Mouse (Mus musculus): ENCODE data around the gene Sema4c. TPM values are rescaled to one million over a fixed set of nuclear protein-coding genes. Genes with fewer than 3 reads are reported as not detected.

Gene Sema4c
- polyA plus RNA-seq, 1 experiment = 0.01 TPM

DNA sequence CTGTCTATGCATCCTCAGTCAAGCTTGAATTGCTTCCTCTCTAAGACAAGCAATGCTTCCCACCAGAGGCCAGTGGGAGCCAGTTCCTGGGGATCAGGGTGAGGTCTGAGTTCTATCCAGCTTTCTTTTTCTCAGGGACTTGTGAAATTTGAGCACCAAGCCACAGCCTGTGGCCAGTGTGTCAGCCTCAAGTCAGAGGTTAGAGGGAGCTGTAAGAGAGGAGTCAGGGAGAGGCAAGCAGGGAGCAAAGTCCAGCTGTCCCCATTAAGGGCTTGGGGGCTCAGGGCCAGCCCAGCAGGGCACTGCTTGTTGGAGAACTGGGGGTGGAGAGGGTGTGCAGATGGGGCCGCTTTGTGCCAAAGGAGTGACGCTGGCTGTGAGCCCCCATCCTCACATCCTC is 5.0 kb upstream of the Sema4c start:
- Histone ChIP-seq H3K9me3 (ENCODE audit: control insufficient read depth, low read length) (no peaks in the 10 kb centered on the region), H3K4me3 (replicated peaks) (no peak overlapping the region), H3K36me3 (ENCODE audit: control insufficient read depth) (no peaks in the 10 kb centered on the region), H3K27me3 (ENCODE audit: control insufficient read depth) (peaks cover 44% of the 10 kb centered on the region), H3K4me1 (ENCODE audit: control insufficient read depth) (peaks cover 7% of the 10 kb centered on the region)
- TF ChIP-seq TAL1 (IDR thresholded peaks at IDR 0.05; ENCODE audit: low read length) (no peak), GATA1 (IDR thresholded peaks at IDR 0.05; ENCODE audit: low read length) (no peak)

DNA sequence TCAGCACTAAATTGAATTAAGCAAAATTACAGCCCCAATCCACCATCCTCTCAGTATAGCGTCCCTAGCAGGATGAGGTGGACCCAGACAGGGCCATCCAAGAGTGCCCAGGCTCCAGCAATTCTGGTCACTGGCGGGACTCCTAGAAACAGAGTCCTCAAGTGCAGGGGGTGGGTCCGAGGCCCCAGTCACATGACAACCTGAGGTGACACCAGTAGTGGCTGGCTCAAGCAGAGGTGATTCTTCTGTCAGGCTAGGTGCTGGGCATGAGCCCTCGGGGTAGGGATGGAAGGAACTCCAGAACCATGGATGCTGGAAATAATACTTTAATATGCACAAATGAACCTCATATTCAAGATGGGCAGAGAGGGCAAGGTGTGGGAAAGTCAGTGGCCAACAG is 4.2 kb upstream of the Sema4c start:
- Histone ChIP-seq H3K36me3 (ENCODE audit: control insufficient read depth) (no peaks in the 10 kb centered on the region), H3K9me3 (ENCODE audit: control insufficient read depth, low read length) (no peaks in the 10 kb centered on the region), H3K27me3 (ENCODE audit: control insufficient read depth) (peaks cover 53% of the 10 kb centered on the region), H3K4me3 (replicated peaks) (no peak overlapping the region), H3K4me1 (ENCODE audit: control insufficient read depth) (peaks cover 14% of the 10 kb centered on the region)
- TF ChIP-seq GATA1 (IDR thresholded peaks at IDR 0.05; ENCODE audit: low read length) = no peak
- TF ChIP-seq TAL1 (IDR thresholded peaks at IDR 0.05; ENCODE audit: low read length) = no peak

DNA sequence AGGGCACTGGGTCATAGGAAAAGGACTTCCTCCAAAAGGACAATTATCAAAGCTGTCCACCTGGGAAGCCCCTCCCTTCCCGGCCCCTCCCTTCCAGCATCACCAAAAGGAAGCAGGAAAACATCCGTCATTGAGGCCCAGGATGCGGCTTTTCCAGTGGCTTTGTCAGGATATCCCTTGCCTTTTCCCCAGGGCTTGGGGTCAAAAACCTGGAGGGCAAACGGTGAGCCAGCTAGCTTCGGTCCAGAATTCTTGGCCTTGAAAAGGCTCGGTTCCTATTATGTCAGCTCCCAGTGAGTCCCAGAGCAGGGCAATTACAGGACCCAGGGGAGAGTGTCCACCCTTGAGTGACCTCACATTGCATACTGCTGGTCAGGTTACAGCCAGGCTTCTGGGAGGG is 2.8 kb upstream of the Sema4c start:
- Histone ChIP-seq H3K36me3 (ENCODE audit: control insufficient read depth) (no peaks in the 10 kb centered on the region), H3K9me3 (ENCODE audit: control insufficient read depth, low read length) (no peaks in the 10 kb centered on the region; the same call in 1 of the 2 replicates), H3K4me3 (replicated peaks) (no peak overlapping the region), H3K4me1 (ENCODE audit: control insufficient read depth) (peaks cover 22% of the 10 kb centered on the region), H3K27me3 (ENCODE audit: control insufficient read depth) (peaks cover 67% of the 10 kb centered on the region)
- TF ChIP-seq TAL1 (IDR thresholded peaks at IDR 0.05; ENCODE audit: low read length) (no peak), GATA1 (IDR thresholded peaks at IDR 0.05; ENCODE audit: low read length) (no peak)

DNA sequence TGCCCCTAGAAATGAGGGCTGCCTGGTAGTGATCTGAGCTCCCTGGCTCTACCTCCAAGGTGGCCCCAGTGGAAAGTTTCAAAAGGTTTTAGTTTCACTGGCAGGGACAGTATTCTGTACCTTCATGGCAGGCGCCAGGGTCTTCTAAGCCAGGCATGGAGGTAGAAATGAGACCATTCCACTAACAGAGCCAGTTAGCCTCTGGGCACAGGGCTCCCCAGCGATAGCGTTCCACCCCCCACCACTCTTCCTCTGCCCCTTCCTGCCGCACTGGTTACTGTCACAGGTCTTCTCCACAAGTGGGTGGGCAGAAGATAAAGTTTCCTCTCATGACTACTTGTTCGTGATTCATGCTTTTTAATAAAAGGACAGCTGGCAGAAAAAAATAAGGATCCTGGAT is 1.7 kb upstream of the Sema4c start:
- Histone ChIP-seq H3K4me3 (replicated peaks) (no peak overlapping the region), H3K36me3 (ENCODE audit: control insufficient read depth) (no peaks in the 10 kb centered on the region; the same call in 1 of the 2 replicates), H3K9me3 (ENCODE audit: control insufficient read depth, low read length) (no peaks in the 10 kb centered on the region; the same call in 1 of the 2 replicates), H3K27me3 (ENCODE audit: control insufficient read depth) (peaks cover 78% of the 10 kb centered on the region), H3K4me1 (ENCODE audit: control insufficient read depth) (peaks cover 22% of the 10 kb centered on the region)
- no peak for TF ChIP-seq TAL1 (IDR thresholded peaks at IDR 0.05; ENCODE audit: low read length)
- TF ChIP-seq GATA1 (IDR thresholded peaks at IDR 0.05; ENCODE audit: low read length) = no peak

DNA sequence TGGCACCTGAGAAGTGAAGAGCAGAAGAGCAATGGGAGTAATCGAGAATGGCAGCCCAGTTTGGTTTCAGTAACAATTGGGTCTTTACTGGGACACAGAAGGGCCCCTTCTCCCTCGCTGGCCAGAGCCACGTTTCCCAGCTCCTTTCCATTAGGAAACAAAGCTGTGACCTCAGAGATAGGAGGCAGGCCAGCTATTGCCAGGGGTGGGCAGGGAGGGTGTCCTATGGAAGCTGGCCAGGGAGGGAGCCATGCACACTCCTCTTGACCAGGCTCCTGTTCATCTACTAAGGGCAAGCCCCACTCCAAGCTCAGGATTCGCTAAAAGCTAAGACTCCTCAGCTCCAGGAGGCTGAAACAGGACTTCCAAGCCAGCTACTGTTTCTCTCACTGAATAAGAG is 1.1 kb upstream of the Sema4c start:
- TF ChIP-seq GATA1 (IDR thresholded peaks at IDR 0.05; ENCODE audit: low read length) (no peak), TAL1 (IDR thresholded peaks at IDR 0.05; ENCODE audit: low read length) (no peak)
- peaks cover 22% of the 10 kb centered on the region for H3K4me1 ChIP-seq (ENCODE audit: control insufficient read depth)
- H3K27me3 ChIP-seq (ENCODE audit: control insufficient read depth) = peaks cover 83% of the 10 kb centered on the region

DNA sequence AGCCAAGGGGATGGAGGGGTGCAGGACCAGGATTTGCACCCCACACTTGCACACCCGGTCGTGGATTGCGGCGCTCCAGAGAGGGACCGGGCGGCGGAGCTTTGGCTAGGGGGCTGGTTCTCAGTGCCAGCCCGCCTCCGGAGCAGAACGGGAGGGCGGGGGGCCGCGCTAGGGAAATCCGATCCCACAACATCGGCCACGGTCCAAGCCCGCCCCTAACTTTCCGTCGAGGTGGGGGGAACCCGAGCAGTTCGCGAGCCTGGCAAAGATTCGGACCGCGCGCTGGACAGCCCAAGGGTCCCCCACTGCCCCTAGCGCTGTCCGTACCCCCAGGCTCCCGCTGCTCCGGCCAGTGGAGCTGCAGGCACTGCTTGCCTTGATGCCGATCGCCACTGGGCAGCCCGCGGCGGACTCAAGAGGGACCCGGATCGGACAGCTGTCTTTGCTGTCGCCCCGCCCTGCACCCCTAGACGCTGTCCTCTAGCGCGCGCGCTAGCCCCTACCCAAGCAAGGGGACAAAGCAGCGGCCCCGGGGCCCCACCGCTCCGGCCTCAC is 615 bp downstream of the Sema4c start:
- H3K4me3 ChIP-seq (replicated peaks) = peak overlapping the region; percentile 55
- H3K36me3 ChIP-seq (ENCODE audit: control insufficient read depth) = peaks cover 3% of the 10 kb centered on the region; the same call in 1 of the 2 replicates
- H3K27me3 ChIP-seq (ENCODE audit: control insufficient read depth) = peaks cover 90% of the 10 kb centered on the region
- peaks cover 15% of the 10 kb centered on the region for H3K4me1 ChIP-seq (ENCODE audit: control insufficient read depth)
- TF ChIP-seq TAL1 (IDR thresholded peaks at IDR 0.05; ENCODE audit: low read length) (no peak), GATA1 (IDR thresholded peaks at IDR 0.05; ENCODE audit: low read length) (no peak)
- no peaks in the 10 kb centered on the region; the same call in 1 of the 2 replicates for H3K9me3 ChIP-seq (ENCODE audit: control insufficient read depth, low read length)

More for the DNA sequence above, 1.1 kb upstream of the Sema4c start:
- Histone ChIP-seq H3K9me3 (ENCODE audit: control insufficient read depth, low read length) (no peaks in the 10 kb centered on the region; the same call in 1 of the 2 replicates), H3K4me3 (replicated peaks) (no peak overlapping the region), H3K36me3 (ENCODE audit: control insufficient read depth) (no peaks in the 10 kb centered on the region; the same call in 1 of the 2 replicates)

DNA sequence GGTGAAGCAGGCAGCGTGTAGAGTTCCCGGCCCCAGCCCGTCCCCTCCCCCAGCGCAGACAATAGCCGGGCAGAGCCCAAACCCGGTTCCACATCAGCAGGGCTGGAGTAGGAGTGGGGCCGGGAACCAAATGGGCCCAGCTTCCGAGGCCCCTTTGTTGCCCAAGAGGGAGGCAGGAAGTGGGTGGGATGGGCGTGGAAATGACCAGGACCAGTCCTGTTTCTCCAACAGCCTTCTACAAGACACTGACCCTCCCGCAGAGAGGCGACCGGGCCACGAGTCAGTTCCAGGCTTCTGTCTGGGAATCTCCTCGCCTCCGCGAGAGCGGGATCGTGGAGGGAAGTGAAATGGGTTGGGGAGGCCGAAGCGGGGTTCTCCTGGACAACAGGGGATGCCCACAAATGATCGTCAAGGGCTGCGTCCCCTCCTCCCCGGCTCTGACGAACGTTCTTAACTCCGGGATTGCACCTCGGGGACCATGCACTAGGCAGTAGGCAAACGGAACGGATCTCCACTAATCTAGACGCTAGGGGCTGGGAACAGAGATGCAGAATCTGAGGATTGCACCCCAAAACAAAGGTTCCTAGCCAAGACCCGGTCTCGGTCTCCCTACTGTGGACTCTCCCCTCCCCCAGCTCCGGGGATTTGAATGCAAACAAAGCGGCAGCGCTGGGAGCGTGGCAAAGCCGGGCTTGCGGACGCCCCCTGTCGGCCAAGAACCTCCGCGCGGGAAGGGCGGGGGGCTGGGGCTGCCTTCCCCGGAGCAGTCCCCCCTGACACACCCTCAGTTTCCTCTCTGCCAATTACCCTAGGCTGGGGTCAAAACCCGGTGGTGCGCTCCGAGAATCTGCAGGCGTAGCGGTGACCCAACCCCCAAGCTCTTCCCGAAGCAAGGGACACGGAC is 1.3 kb downstream of the Sema4c start:
- H3K4me3 ChIP-seq (replicated peaks) = peak overlapping the region; percentile 55

DNA sequence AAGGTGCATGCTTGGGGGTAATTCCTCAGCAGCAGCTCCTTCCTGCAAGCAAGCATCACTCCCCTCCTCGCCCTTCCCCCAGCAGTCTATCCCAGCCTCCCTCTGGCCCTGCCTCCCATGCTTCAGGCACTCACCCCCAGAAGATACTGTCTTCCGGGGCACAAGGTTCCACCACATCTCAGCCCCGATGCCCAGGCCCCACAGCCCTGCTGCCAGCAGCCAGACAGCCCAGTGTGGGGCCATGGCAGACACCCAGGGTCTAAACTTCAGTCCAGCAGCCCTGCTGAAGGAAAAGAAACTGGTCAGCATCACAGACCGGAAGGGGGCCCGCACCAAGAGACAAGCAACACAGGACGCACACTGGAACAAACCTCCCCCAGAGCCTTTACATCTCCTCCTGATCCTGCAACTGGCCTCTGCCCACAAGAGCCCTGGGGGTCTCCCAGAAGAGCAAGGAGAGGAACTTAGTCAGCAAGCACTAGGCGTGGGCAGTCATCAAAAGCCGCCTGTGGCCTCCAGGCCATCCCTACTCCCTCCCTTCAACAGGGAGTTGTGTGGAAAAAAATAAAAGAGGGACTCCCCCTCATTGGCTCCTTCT is 2.3 kb downstream of the Sema4c start:
- H3K4me3 ChIP-seq (replicated peaks) = peak overlapping the region; percentile 26
- TF ChIP-seq GATA1 (IDR thresholded peaks at IDR 0.05; ENCODE audit: low read length) = no peak
- no peak for TF ChIP-seq TAL1 (IDR thresholded peaks at IDR 0.05; ENCODE audit: low read length)
- H3K27me3 ChIP-seq (ENCODE audit: control insufficient read depth) = peaks cover 80% of the 10 kb centered on the region
- peaks cover 8% of the 10 kb centered on the region; the same call in 1 of the 2 replicates for H3K36me3 ChIP-seq (ENCODE audit: control insufficient read depth)
- H3K9me3 ChIP-seq (ENCODE audit: control insufficient read depth, low read length) = no peaks in the 10 kb centered on the region; the same call in 1 of the 2 replicates
- H3K4me1 ChIP-seq (ENCODE audit: control insufficient read depth) = peaks cover 15% of the 10 kb centered on the region

More for the DNA sequence above, 1.3 kb downstream of the Sema4c start:
- peaks cover 5% of the 10 kb centered on the region; the same call in 1 of the 2 replicates for H3K36me3 ChIP-seq (ENCODE audit: control insufficient read depth)
- H3K9me3 ChIP-seq (ENCODE audit: control insufficient read depth, low read length) = no peaks in the 10 kb centered on the region; the same call in 1 of the 2 replicates
- peaks cover 88% of the 10 kb centered on the region for H3K27me3 ChIP-seq (ENCODE audit: control insufficient read depth)
- TF ChIP-seq GATA1 (IDR thresholded peaks at IDR 0.05; ENCODE audit: low read length) (no peak), TAL1 (IDR thresholded peaks at IDR 0.05; ENCODE audit: low read length) (no peak)
- peaks cover 15% of the 10 kb centered on the region for H3K4me1 ChIP-seq (ENCODE audit: control insufficient read depth)
